Mouse (Mus musculus) 3T3-L1 (cell line): ENCODE results near the gene Cdc37.
A peak's percentile ranks its signal among the peaks of the same experiment; 100 is the strongest.

ENCODE experiments used
- DNase-seq: peaks from one replicate; pipeline ENCODE4 v3.0.0-alpha.2; 2015; ENCODE audit warnings: low read depth, low spot score

The Cdc37 gene

GRCm38 (mm10) chr9:21149654-21150419, at the start of gene Cdc37:
Gene Cdc37 (minus strand): TSS chr9:21149982.
- peak; percentile 91 for DNase-seq

GRCm38 (mm10) chr9:21198960-21199359, 49.2 kb upstream of the Cdc37 start:
- no peak for DNase-seq

- no peak for DNase-seq
These were observed 48.2 kb upstream of the Cdc37 start for GRCm38 (mm10) chr9:21197981-21198380.

- DNase-seq, result no peak
These were observed 47.0 kb upstream of the Cdc37 start for GRCm38 (mm10) chr9:21196521-21197433.

- peak; percentile 32 for DNase-seq
These were observed 46.1 kb upstream of the Cdc37 start for GRCm38 (mm10) chr9:21195736-21196505.

- DNase-seq, result no peak
These were observed 45.2 kb upstream of the Cdc37 start for GRCm38 (mm10) chr9:21194787-21195493.

GRCm38 (mm10) chr9:21193786-21194185, 44.0 kb upstream of the Cdc37 start:
- DNase-seq, result peak; percentile 61

GRCm38 (mm10) chr9:21190670-21191069, 40.9 kb upstream of the Cdc37 start:
- no peak for DNase-seq

- peak; percentile 61 for DNase-seq
These were observed 40.1 kb upstream of the Cdc37 start for GRCm38 (mm10) chr9:21189905-21190304.

- DNase-seq, result no peak
These were observed 35.7 kb upstream of the Cdc37 start for GRCm38 (mm10) chr9:21185436-21185835.

GRCm38 (mm10) chr9:21184733-21185132, 35.0 kb upstream of the Cdc37 start:
- DNase-seq, result no peak

- no peak for DNase-seq
These were observed 34.2 kb upstream of the Cdc37 start for GRCm38 (mm10) chr9:21183905-21184413.

GRCm38 (mm10) chr9:21183421-21183820, 33.6 kb upstream of the Cdc37 start:
- no peak for DNase-seq

GRCm38 (mm10) chr9:21181421-21182220, 31.8 kb upstream of the Cdc37 start:
- DNase-seq, result peak; percentile 78

GRCm38 (mm10) chr9:21180841-21181240, 31.1 kb upstream of the Cdc37 start:
- no peak for DNase-seq

GRCm38 (mm10) chr9:21180402-21180801, 30.6 kb upstream of the Cdc37 start:
- peak; percentile 81 for DNase-seq

- no peak for DNase-seq
These were observed 22.6 kb upstream of the Cdc37 start for GRCm38 (mm10) chr9:21172364-21172763.

GRCm38 (mm10) chr9:21169157-21169556, 19.4 kb upstream of the Cdc37 start:
- DNase-seq, result no peak

- DNase-seq, result peak; percentile 92
These were observed 18.7 kb upstream of the Cdc37 start for GRCm38 (mm10) chr9:21168161-21169123.
